Mouse (Mus musculus) monocyte, adult 2 months (primary cell): ENCODE results near the gene C1qtnf7.

Experiments
- DNase-seq, 2 experiments: peaks; one replicate each; pipeline ENCODE4 v3.0.0; 2022; ENCODE audit warnings: low spot score in 2 of 2, low read depth in 1 of 2

C1qtnf7 gene

GRCm38 (mm10) chr5:43539168-43539516 lies 23.8 kb downstream of the C1qtnf7 start:
- DNase-seq = no peak

- DNase-seq = no peak
These were observed 24.5 kb downstream of the C1qtnf7 start for GRCm38 (mm10) chr5:43539871-43540270.

GRCm38 (mm10) chr5:43541492-43541891 lies 26.2 kb downstream of the C1qtnf7 start:
- DNase-seq = no peak

GRCm38 (mm10) chr5:43542246-43542845 lies 27.0 kb downstream of the C1qtnf7 start:
- no peak for DNase-seq

- DNase-seq = no peak
These were observed 34.6 kb downstream of the C1qtnf7 start for GRCm38 (mm10) chr5:43549951-43550350.

GRCm38 (mm10) chr5:43550444-43550843 lies 35.1 kb downstream of the C1qtnf7 start:
- no peak for DNase-seq

- no peak for DNase-seq
These were observed 39.5 kb downstream of the C1qtnf7 start for GRCm38 (mm10) chr5:43554871-43555270.

GRCm38 (mm10) chr5:43555406-43555805 lies 40.1 kb downstream of the C1qtnf7 start:
- DNase-seq = no peak

- no peak for DNase-seq
These were observed 42.1 kb downstream of the C1qtnf7 start for GRCm38 (mm10) chr5:43557436-43557835.

- no peak for DNase-seq
These were observed 46.4 kb downstream of the C1qtnf7 start for GRCm38 (mm10) chr5:43561639-43562252.

- no peak for DNase-seq
These were observed 54.5 kb downstream of the C1qtnf7 start for GRCm38 (mm10) chr5:43569720-43570359.

- no peak for DNase-seq
These were observed 67.5 kb downstream of the C1qtnf7 start for GRCm38 (mm10) chr5:43582876-43583275.

- DNase-seq = no peak
These were observed 68.2 kb downstream of the C1qtnf7 start for GRCm38 (mm10) chr5:43583326-43584120.

GRCm38 (mm10) chr5:43584464-43584863 lies 69.1 kb downstream of the C1qtnf7 start:
- DNase-seq = no peak

GRCm38 (mm10) chr5:43585406-43586245 lies 70.3 kb downstream of the C1qtnf7 start:
- DNase-seq = no peak

- no peak for DNase-seq
These were observed 73.6 kb downstream of the C1qtnf7 start for GRCm38 (mm10) chr5:43588791-43589439.

GRCm38 (mm10) chr5:43589440-43589830 lies 74.1 kb downstream of the C1qtnf7 start:
- no peak for DNase-seq

- DNase-seq = no peak
These were observed 75.0 kb downstream of the C1qtnf7 start for GRCm38 (mm10) chr5:43590311-43590731.

GRCm38 (mm10) chr5:43601601-43602000 lies 86.3 kb downstream of the C1qtnf7 start:
- no peak for DNase-seq

GRCm38 (mm10) chr5:43602518-43602917 lies 87.2 kb downstream of the C1qtnf7 start:
- no peak for DNase-seq
